Mouse (Mus musculus): ENCODE data around the gene Snx27.
A peak's percentile ranks its signal among the peaks of the same experiment; 100 is the strongest.

The Snx27 gene

GRCm38 (mm10) chr3:94477444-94477843 lies 105.1 kb downstream of the Snx27 start:
- no peak for DNase-seq (ENCODE audit: low read depth, low spot score)

- no peak for DNase-seq (ENCODE audit: low read depth, low spot score)
Observed at GRCm38 (mm10) chr3:94476301-94477035, 106.0 kb downstream of the Snx27 start.

- DNase-seq (ENCODE audit: low read depth, low spot score), result no peak
Observed at GRCm38 (mm10) chr3:94473567-94474232, 108.8 kb downstream of the Snx27 start.

GRCm38 (mm10) chr3:94473115-94473505 lies 109.4 kb downstream of the Snx27 start:
- no peak for DNase-seq (ENCODE audit: low read depth, low spot score)

GRCm38 (mm10) chr3:94472447-94473114 lies 109.9 kb downstream of the Snx27 start:
- peak; percentile 81 for DNase-seq (ENCODE audit: low read depth, low spot score)

GRCm38 (mm10) chr3:94468931-94469330 lies 113.6 kb downstream of the Snx27 start:
- DNase-seq (ENCODE audit: low read depth, low spot score), result no peak

GRCm38 (mm10) chr3:94465632-94466430 lies 116.7 kb downstream of the Snx27 start:
- peak; percentile 25 for DNase-seq (ENCODE audit: low read depth, low spot score)

GRCm38 (mm10) chr3:94463926-94464578 lies 118.5 kb downstream of the Snx27 start:
- DNase-seq (ENCODE audit: low read depth, low spot score), result peak; percentile 76

- DNase-seq (ENCODE audit: low read depth, low spot score), result no peak
Observed at GRCm38 (mm10) chr3:94459834-94460233, 122.7 kb downstream of the Snx27 start.

GRCm38 (mm10) chr3:94457055-94457454 lies 125.5 kb downstream of the Snx27 start:
- DNase-seq (ENCODE audit: low read depth, low spot score), result no peak

GRCm38 (mm10) chr3:94456529-94457000 lies 126.0 kb downstream of the Snx27 start:
- DNase-seq (ENCODE audit: low read depth, low spot score), result peak; percentile 97

GRCm38 (mm10) chr3:94449377-94449776 lies 133.1 kb downstream of the Snx27 start:
- no peak for DNase-seq (ENCODE audit: low read depth, low spot score)

All from ZHBTc4 (cell line).